Mouse (Mus musculus) neural tube, embryonic 15.5 days (tissue): ENCODE results near the gene Mtch1. TPM values are rescaled to one million over a fixed set of nuclear protein-coding genes. Genes with fewer than 3 reads are reported as not detected.

ENCODE experiments used
- ATAC-seq: fragments of 200-750 bp; cut with Nextera tagmentation; 2 replicates; pipeline ENCODE4 v1.8.0; 2017; ENCODE audit warnings: mild to moderate bottlenecking, moderate TSS enrichment, moderate library complexity; ENCODE audit not compliant: low FRiP score
- H3K27ac ChIP-seq: fragments of 300-500 bp; sonication (generic); replicated peaks from 2 replicates; pipeline ENCODE4 v1.5.1; 2015; ENCODE audit warnings: mild to moderate bottlenecking, inconsistent platforms
- H3K27me3 ChIP-seq: fragments of 300-500 bp; sonication (generic); replicated peaks from 2 replicates; pipeline ENCODE4 v1.6.1; 2015; ENCODE audit warnings: inconsistent platforms
- H3K36me3 ChIP-seq: fragments of 300-500 bp; sonication (generic); 2 replicates; pipeline ENCODE4 v1.6.1; 2015; ENCODE audit warnings: inconsistent platforms
- H3K4me1 ChIP-seq: fragments of 300-500 bp; sonication (generic); 2 replicates; pipeline ENCODE4 v1.6.1; 2015; ENCODE audit warnings: inconsistent platforms
- H3K4me2 ChIP-seq: fragments of 300-500 bp; sonication (generic); 2 replicates; pipeline ENCODE4 v1.6.1; 2015; ENCODE audit warnings: inconsistent platforms, mild to moderate bottlenecking, moderate library complexity
- H3K4me3 ChIP-seq: fragments of 300-500 bp; sonication (generic); replicated peaks from 2 replicates; pipeline ENCODE4 v1.5.1; 2015; ENCODE audit warnings: mild to moderate bottlenecking, inconsistent platforms
- H3K9ac ChIP-seq: fragments of 300-500 bp; sonication (generic); replicated peaks from 2 replicates; pipeline ENCODE4 v1.6.1; 2015; ENCODE audit warnings: mild to moderate bottlenecking, inconsistent platforms
- H3K9me3 ChIP-seq: fragments of 300-500 bp; sonication (generic); replicated peaks from 2 replicates; pipeline ENCODE4 v1.6.1; 2016; ENCODE audit warnings: inconsistent platforms
- WGBS: fragments of 180-500 bp; shearing (Covaris S2); methylation state at CpG from one replicate; pipeline ENCODE4 v1.1.7; 2015; ENCODE audit warnings: mixed read lengths; 5-methylcytosine and 5-hydroxymethylcytosine counted together
- polyA plus RNA-seq: library from polyadenylated mRNA; unstranded; fragments of >200 nt; fragmentation: Nextera tagmentation; extraction: Ambion mirVana; gene quantifications from 2 replicates; pipeline ENCODE4 v1.2.1, GENCODE M21; 2015

Mtch1 gene
- polyA plus RNA-seq, 1 experiment from 2014 or later, result 482 TPM

- no peak overlapping the region for H3K27ac ChIP-seq
- no peak overlapping the region for H3K9ac ChIP-seq
- H3K27me3 ChIP-seq, result peaks cover 6% of the 10 kb centered on the region
- no peak overlapping the region for H3K4me2 ChIP-seq
- no peak overlapping the region for H3K4me3 ChIP-seq
- no peaks in the 10 kb centered on the region for H3K36me3 ChIP-seq
- no peaks in the 10 kb centered on the region for H3K9me3 ChIP-seq
- 48% methylated on average over 9 of the region's 9 CpGs for WGBS
- peaks cover 3% of the 10 kb centered on the region; the same call in 1 of the 2 replicates for H3K4me1 ChIP-seq
- ATAC-seq, result no peak
These were observed 31.9 kb downstream of the Mtch1 start for GRCm38 (mm10) chr17:29315672-29316465.

- Histone ChIP-seq H3K36me3 (no peaks in the 10 kb centered on the region), H3K9me3 (no peaks in the 10 kb centered on the region), H3K27me3 (no peaks in the 10 kb centered on the region), H3K4me2 (no peak overlapping the region), H3K4me3 (no peak overlapping the region), H3K27ac (no peak overlapping the region), H3K9ac (no peak overlapping the region), H3K4me1 (0 out of 2 replicates have a peak, but pooled peaks cover 3% of the 10 kb centered on the region)
- no peak for ATAC-seq
These were observed 34.4 kb downstream of the Mtch1 start for GRCm38 (mm10) chr17:29313300-29313699.

GRCm38 (mm10) chr17:29312082-29312481, 35.7 kb downstream of the Mtch1 start:
- no peak overlapping the region for H3K4me2 ChIP-seq
- H3K4me3 ChIP-seq, result no peak overlapping the region
- ATAC-seq, result no peak
- WGBS, result 93% methylated on average over 2 of the region's 2 CpGs
- H3K36me3 ChIP-seq, result no peaks in the 10 kb centered on the region
- no peak overlapping the region for H3K9ac ChIP-seq
- no peaks in the 10 kb centered on the region for H3K9me3 ChIP-seq
- H3K27me3 ChIP-seq, result no peaks in the 10 kb centered on the region
- peaks cover 6% of the 10 kb centered on the region; the same call in 1 of the 2 replicates for H3K4me1 ChIP-seq
- no peak overlapping the region for H3K27ac ChIP-seq

- no peaks in the 10 kb centered on the region for H3K9me3 ChIP-seq
- WGBS, result 92% methylated on average over 8 of the region's 8 CpGs
- ATAC-seq, result no peak
These were observed 36.1 kb downstream of the Mtch1 start for GRCm38 (mm10) chr17:29311602-29312001.

GRCm38 (mm10) chr17:29310056-29310623, 37.6 kb downstream of the Mtch1 start:
- no peak for ATAC-seq
- no peak overlapping the region for H3K27ac ChIP-seq
- H3K36me3 ChIP-seq, result no peaks in the 10 kb centered on the region
- no peak overlapping the region for H3K4me3 ChIP-seq
- no peak overlapping the region for H3K9ac ChIP-seq
- H3K9me3 ChIP-seq, result no peaks in the 10 kb centered on the region
- WGBS, result 58% methylated on average over 21 of the region's 21 CpGs
- no peaks in the 10 kb centered on the region for H3K27me3 ChIP-seq
- peaks cover 14% of the 10 kb centered on the region; the same call in 1 of the 2 replicates for H3K4me1 ChIP-seq
- H3K4me2 ChIP-seq, result no peak overlapping the region

More at GRCm38 (mm10) chr17:29311602-29312001, 36.1 kb downstream of the Mtch1 start:
- no peak overlapping the region for H3K4me3 ChIP-seq
- H3K36me3 ChIP-seq, result no peaks in the 10 kb centered on the region
- H3K27ac ChIP-seq, result no peak overlapping the region
- H3K4me2 ChIP-seq, result no peak overlapping the region
- peaks cover 8% of the 10 kb centered on the region; the same call in 1 of the 2 replicates for H3K4me1 ChIP-seq
- H3K27me3 ChIP-seq, result no peaks in the 10 kb centered on the region
- H3K9ac ChIP-seq, result no peak overlapping the region

- ATAC-seq, result no peak
- H3K4me1 ChIP-seq, result peaks cover 26% of the 10 kb centered on the region; the same call in 1 of the 2 replicates
- H3K27me3 ChIP-seq, result no peaks in the 10 kb centered on the region
- H3K27ac ChIP-seq, result no peak overlapping the region
- peaks cover 21% of the 10 kb centered on the region for H3K36me3 ChIP-seq
- 69% methylated on average over 7 of the region's 7 CpGs for WGBS
- no peak overlapping the region for H3K4me3 ChIP-seq
- H3K9me3 ChIP-seq, result no peaks in the 10 kb centered on the region
- no peak overlapping the region for H3K4me2 ChIP-seq
- no peak overlapping the region for H3K9ac ChIP-seq
These were observed 41.9 kb downstream of the Mtch1 start for GRCm38 (mm10) chr17:29305871-29306270.

- no peaks in the 10 kb centered on the region for H3K27me3 ChIP-seq
- no peak for ATAC-seq
These were observed 42.5 kb downstream of the Mtch1 start for GRCm38 (mm10) chr17:29305058-29305806.

GRCm38 (mm10) chr17:29304376-29305057, 43.2 kb downstream of the Mtch1 start:
- Histone ChIP-seq H3K9me3 (no peaks in the 10 kb centered on the region), H3K27ac (0 out of 2 replicates have a peak overlapping the region, but pooled peaks have one; percentile 13), H3K27me3 (no peaks in the 10 kb centered on the region), H3K36me3 (peaks cover 32% of the 10 kb centered on the region), H3K9ac (no peak overlapping the region), H3K4me3 (no peak overlapping the region), H3K4me2 (no peak overlapping the region), H3K4me1 (peaks cover 26% of the 10 kb centered on the region; the same call in 1 of the 2 replicates)
- WGBS, result 77% methylated on average over 13 of the region's 13 CpGs
- no peak for ATAC-seq

More at GRCm38 (mm10) chr17:29305058-29305806, 42.5 kb downstream of the Mtch1 start:
- Histone ChIP-seq H3K4me1 (peaks cover 26% of the 10 kb centered on the region; the same call in 1 of the 2 replicates), H3K4me2 (no peak overlapping the region), H3K9ac (no peak overlapping the region), H3K27ac (0 out of 2 replicates have a peak overlapping the region, but pooled peaks have one; percentile 13), H3K4me3 (no peak overlapping the region), H3K9me3 (no peaks in the 10 kb centered on the region), H3K36me3 (peaks cover 26% of the 10 kb centered on the region)
- 43% methylated on average over 15 of the region's 15 CpGs for WGBS

- no peaks in the 10 kb centered on the region for H3K27me3 ChIP-seq
- peaks cover 26% of the 10 kb centered on the region; the same call in 1 of the 2 replicates for H3K4me1 ChIP-seq
- H3K36me3 ChIP-seq, result peaks cover 32% of the 10 kb centered on the region
- H3K27ac ChIP-seq, result no peak overlapping the region
- H3K4me2 ChIP-seq, result no peak overlapping the region
- 68% methylated on average over 3 of the region's 3 CpGs for WGBS
- H3K9ac ChIP-seq, result no peak overlapping the region
- H3K4me3 ChIP-seq, result no peak overlapping the region
- no peaks in the 10 kb centered on the region for H3K9me3 ChIP-seq
- no peak for ATAC-seq
These were observed 43.9 kb downstream of the Mtch1 start for GRCm38 (mm10) chr17:29303856-29304255.

- no peaks in the 10 kb centered on the region for H3K27me3 ChIP-seq
- no peak overlapping the region for H3K4me3 ChIP-seq
- no peak for ATAC-seq
- H3K27ac ChIP-seq, result no peak overlapping the region
- 59% methylated on average over 3 of the region's 3 CpGs for WGBS
- H3K9ac ChIP-seq, result no peak overlapping the region
- H3K4me1 ChIP-seq, result peaks cover 26% of the 10 kb centered on the region; the same call in 1 of the 2 replicates
- H3K36me3 ChIP-seq, result peaks cover 36% of the 10 kb centered on the region
- H3K9me3 ChIP-seq, result no peaks in the 10 kb centered on the region
- no peak overlapping the region for H3K4me2 ChIP-seq
These were observed 44.6 kb downstream of the Mtch1 start for GRCm38 (mm10) chr17:29303087-29303486.

GRCm38 (mm10) chr17:29302149-29302548, 45.6 kb downstream of the Mtch1 start:
- WGBS, result 85% methylated on average over 5 of the region's 5 CpGs
- Histone ChIP-seq H3K27me3 (no peaks in the 10 kb centered on the region), H3K9me3 (no peaks in the 10 kb centered on the region), H3K27ac (no peak overlapping the region), H3K4me3 (no peak overlapping the region), H3K9ac (no peak overlapping the region), H3K4me1 (peaks cover 23% of the 10 kb centered on the region; the same call in 1 of the 2 replicates), H3K4me2 (no peak overlapping the region), H3K36me3 (peaks cover 42% of the 10 kb centered on the region)
- ATAC-seq, result no peak
